Mouse (Mus musculus) CH12.LX (cell line): ENCODE measurements around the gene Tcf25. TPM values are rescaled to one million over a fixed set of nuclear protein-coding genes. Genes with fewer than 3 reads are reported as not detected.

Experiments
- DNase-seq: peaks from one replicate; pipeline ENCODE4 v3.0.0-alpha.2; 2013; ENCODE audit errors: extremely low read depth
- H3K27ac ChIP-seq: 2 replicates; pipeline ENCODE4 v1.5.1; 2012; ENCODE audit warnings: low read depth, mild to moderate bottlenecking, control low read depth, moderate library complexity; ENCODE audit not compliant: insufficient read depth
- H3K27me3 ChIP-seq: replicated peaks from 2 replicates; pipeline ENCODE3; 2012; ENCODE audit warnings: inconsistent platforms
- H3K36me3 ChIP-seq, 2 experiments: replicated peaks in 1 of 2; 2 replicates each; pipeline versions ENCODE3 to v1.6.1; 2012; ENCODE audit warnings: inconsistent platforms in 1 of 2, low read length in 1 of 2, mild to moderate bottlenecking in 1 of 2, mixed read lengths in 1 of 2, moderate library complexity in 1 of 2; ENCODE audit not compliant: control insufficient read depth in 1 of 2, insufficient read depth in 1 of 2
- H3K4me1 ChIP-seq, 2 experiments: 2 replicates each; pipeline ENCODE4 v1.6.1; 2012; ENCODE audit warnings: inconsistent platforms in 1 of 2, moderate library complexity in 1 of 2; ENCODE audit not compliant: insufficient read depth in 2 of 2, control insufficient read depth in 1 of 2
- H3K4me2 ChIP-seq: 2 replicates; pipeline ENCODE4 v1.6.1; 2012; ENCODE audit warnings: low read depth, mild to moderate bottlenecking, control low read depth; ENCODE audit not compliant: poor library complexity, insufficient read depth, severe bottlenecking
- H3K4me3 ChIP-seq, 3 experiments: fragments of 150-350 bp in 1 of 3; sonication (generic) in 1 of 3; replicated peaks in 1 of 3; 2 replicates each; pipeline versions ENCODE3 to v1.5.1; 2011 to 2012; ENCODE audit warnings: low read depth in 2 of 3, low read length in 2 of 3, mild to moderate bottlenecking in 2 of 3, moderate library complexity in 2 of 3, control low read depth in 1 of 3, improper control_type of control experiment in 1 of 3, inconsistent platforms in 1 of 3, mixed read lengths in 1 of 3; ENCODE audit not compliant: poor library complexity in 1 of 3
- H3K79me2 ChIP-seq: replicated peaks from 2 replicates; pipeline ENCODE4 v1.6.1; 2012; ENCODE audit warnings: mild to moderate bottlenecking, moderate library complexity; ENCODE audit not compliant: control insufficient read depth, poor library complexity, insufficient read depth, severe bottlenecking; ENCODE audit errors: extremely low read depth
- H3K9ac ChIP-seq: 2 replicates; pipeline ENCODE4 v1.6.1; 2012; ENCODE audit warnings: low read depth, mild to moderate bottlenecking, control low read depth, moderate library complexity; ENCODE audit not compliant: insufficient read depth
- H3K9me3 ChIP-seq: replicated peaks from 2 replicates; pipeline ENCODE3; 2012; ENCODE audit warnings: low read length, inconsistent platforms, mixed read lengths
- BHLHE40 ChIP-seq: IDR thresholded peaks from 2 replicates; pipeline ENCODE4 v1.6.1; 2011; ENCODE audit warnings: mild to moderate bottlenecking, low read depth, low read length, improper control_type of control experiment
- CHD1 ChIP-seq: IDR thresholded peaks from 2 replicates; pipeline ENCODE4 v1.6.1; 2012; ENCODE audit warnings: low read depth, low read length, improper control_type of control experiment, inconsistent platforms
- E2F4 ChIP-seq: IDR thresholded peaks from 2 replicates; pipeline ENCODE4 v1.6.1; 2011; ENCODE audit warnings: low read depth, low read length, improper control_type of control experiment; ENCODE audit not compliant: insufficient replicate concordance
- ELF1 ChIP-seq: IDR thresholded peaks from 2 replicates; pipeline ENCODE4 v1.6.1; 2014; ENCODE audit warnings: low read depth, mild to moderate bottlenecking, inconsistent platforms, low read length, improper control_type of control experiment
- EP300 ChIP-seq: IDR thresholded peaks from 2 replicates; pipeline ENCODE4 v1.6.1; 2011; ENCODE audit warnings: low read length, improper control_type of control experiment
- GABPA ChIP-seq: IDR thresholded peaks from 2 replicates; pipeline ENCODE4 v1.6.1; 2012; ENCODE audit warnings: low read depth, low read length, improper control_type of control experiment, inconsistent platforms; ENCODE audit not compliant: insufficient replicate concordance
- IRF4 ChIP-seq: IDR thresholded peaks from 2 replicates; pipeline ENCODE4 v1.6.1; 2014; ENCODE audit warnings: low read depth, mild to moderate bottlenecking, inconsistent platforms, low read length, improper control_type of control experiment
- JUN ChIP-seq: IDR thresholded peaks from 2 replicates; pipeline ENCODE4 v1.6.1; 2011; ENCODE audit warnings: low read depth, mild to moderate bottlenecking, low read length, improper control_type of control experiment, moderate library complexity; ENCODE audit not compliant: insufficient read depth
- JUND ChIP-seq: conservative IDR thresholded peaks from 2 replicates; pipeline ENCODE4 v1.6.1; 2011; ENCODE audit warnings: low read depth, low read length, improper control_type of control experiment
- KAT2A ChIP-seq: IDR thresholded peaks from 2 replicates; pipeline ENCODE4 v1.6.1; 2012; ENCODE audit warnings: low read length, improper control_type of control experiment, inconsistent platforms; ENCODE audit not compliant: insufficient replicate concordance
- MAX ChIP-seq: IDR thresholded peaks from 2 replicates; pipeline ENCODE4 v1.6.1; 2011; ENCODE audit warnings: low read length, improper control_type of control experiment
- MXI1 ChIP-seq: IDR thresholded peaks from 2 replicates; pipeline ENCODE4 v1.6.1; 2011; ENCODE audit warnings: mild to moderate bottlenecking, low read depth, low read length, improper control_type of control experiment
- PAX5 ChIP-seq: IDR thresholded peaks from 2 replicates; pipeline ENCODE4 v1.6.1; 2012; ENCODE audit warnings: low read length, inconsistent platforms, mixed read lengths
- SIN3A ChIP-seq: IDR thresholded peaks from 2 replicates; pipeline ENCODE4 v1.6.1; 2012; ENCODE audit warnings: low read length, improper control_type of control experiment, inconsistent platforms
- TBP ChIP-seq: conservative IDR thresholded peaks from 2 replicates; pipeline ENCODE4 v1.6.1; 2011; ENCODE audit warnings: low read depth, low read length, improper control_type of control experiment
- UBTF ChIP-seq: IDR thresholded peaks from 2 replicates; pipeline ENCODE4 v1.6.1; 2012; ENCODE audit warnings: low read depth, mild to moderate bottlenecking, inconsistent platforms, low read length, improper control_type of control experiment, moderate library complexity
- USF1 ChIP-seq: IDR thresholded peaks from 2 replicates; pipeline ENCODE4 v1.6.1; 2014; ENCODE audit warnings: low read depth, mild to moderate bottlenecking, inconsistent platforms, low read length, improper control_type of control experiment
- ZNF384 ChIP-seq: IDR thresholded peaks from 2 replicates; pipeline ENCODE4 v1.6.1; 2012; ENCODE audit warnings: low read depth, low read length, improper control_type of control experiment, inconsistent platforms
- dilution Hi-C: fragments of 300-500 bp; cut with MboI; formaldehyde crosslinking; loops from 2 replicates; pipeline ENCODE4 v1.14.3; 2020; ENCODE audit warnings: low sequenced_read_pairs; ENCODE audit not compliant: extremely low pct_unique_long_range_greater_than_20kb, extremely low pct_ligation_motif_present
- in situ Hi-C: fragments of 300-500 bp; cut with MboI; formaldehyde crosslinking; loops from 3 replicates; pipeline ENCODE4 v1.14.3; 2019; ENCODE audit warnings: low sequenced_read_pairs, low pct_ligation_motif_present, low pct_unique_long_range_greater_than_20kb, mixed read lengths
- polyA plus RNA-seq: library from polyadenylated mRNA; unstranded; fragments of >175 nt; gene quantifications from 2 replicates; pipeline ENCODE4 v1.2.1, GENCODE M21; 2012; ENCODE audit warnings: low read depth; ENCODE audit not compliant: insufficient read length
- total RNA-seq, 2 experiments: library from RNA; depleted of rRNA; stranded (reverse); fragments of 300-350 nt in 1 of 2; fragments of >200 nt in 1 of 2; gene quantifications; 2 replicates each; pipeline ENCODE4 v1.2.3; 2012 to 2014

The Tcf25 gene
- total and polyA plus RNA-seq, 3 experiments, result 168 to 393 (median 207) TPM

- dilution Hi-C loops (no loop called here), in situ Hi-C loops (no loop called here)
- Histone ChIP-seq H3K4me3 (no peak overlapping the region), H3K27me3 (no peaks in the 10 kb centered on the region), H3K79me2 (no peaks in the 10 kb centered on the region), H3K27ac (no peak overlapping the region), H3K36me3 (peaks cover 90 to 100% of the 10 kb centered on the region in 2 experiments), H3K9me3 (no peaks in the 10 kb centered on the region), H3K4me1 (no peaks in the 10 kb centered on the region), H3K9ac (no peak overlapping the region), H3K4me2 (no peak overlapping the region)
- DNase-seq, result no peak
- TF ChIP-seq JUN (no peak), E2F4 (no peak), SIN3A (no peak), EP300 (no peak), USF1 (no peak)
Observed at GRCm38 (mm10) chr8:123389026-123389425, 15.5 kb downstream of the Tcf25 start.

- in situ Hi-C loops, result no loop called here
- dilution Hi-C loops, result no loop called here
- DNase-seq, result no peak
- no peak overlapping the region for H3K9ac ChIP-seq
- H3K79me2 ChIP-seq, result no peaks in the 10 kb centered on the region
- no peak overlapping the region for H3K27ac ChIP-seq
- no peaks in the 10 kb centered on the region for H3K27me3 ChIP-seq
- no peak for TF ChIP-seq CHD1
- TF ChIP-seq PAX5, result no peak
- no peak for TF ChIP-seq BHLHE40
- TF ChIP-seq UBTF, result no peak
- TF ChIP-seq TBP, result no peak
- no peak for TF ChIP-seq KAT2A
- no peak for TF ChIP-seq ZNF384
- TF ChIP-seq IRF4, result no peak
- TF ChIP-seq MXI1, result no peak
- no peak for TF ChIP-seq GABPA
- no peak for TF ChIP-seq MAX
- no peak for TF ChIP-seq JUND
- TF ChIP-seq E2F4, result no peak
- no peak for TF ChIP-seq ELF1
- peaks cover 89 to 98% of the 10 kb centered on the region in 2 experiments for H3K36me3 ChIP-seq
- no peaks in the 10 kb centered on the region for H3K4me1 ChIP-seq
- H3K4me3 ChIP-seq, result no peak overlapping the region
- no peaks in the 10 kb centered on the region for H3K9me3 ChIP-seq
- H3K4me2 ChIP-seq, result no peak overlapping the region
Observed at GRCm38 (mm10) chr8:123398308-123398707, 24.8 kb downstream of the Tcf25 start.
